Mouse (Mus musculus) thymus, postnatal 4 days (tissue): ENCODE data around the gene Borcs5.

Source experiments
- DNase-seq: peaks from one replicate; pipeline ENCODE4 v3.0.0; 2021

Gene Borcs5

DNA sequence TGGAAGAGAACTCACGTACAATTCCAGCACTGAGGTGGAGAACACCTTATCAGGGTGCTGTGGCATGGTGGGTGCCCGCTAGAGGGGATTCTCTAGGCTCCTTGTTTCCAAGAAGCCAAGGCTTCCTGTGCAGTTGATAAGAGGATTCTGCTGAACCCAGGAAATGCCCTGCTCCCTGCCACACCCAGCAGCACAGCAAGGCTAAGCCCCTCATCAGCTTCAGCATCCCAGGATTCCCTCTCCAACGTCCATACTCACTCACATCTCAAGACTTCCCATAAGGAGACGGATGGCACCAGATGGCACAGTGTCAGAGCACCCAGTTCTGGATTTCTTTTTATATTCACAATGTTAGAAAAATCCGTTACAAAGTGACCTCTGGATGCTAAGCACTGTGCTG lies 79.8 kb downstream of the Borcs5 start:
- DNase-seq = no peak

GRCm38 (mm10) chr6:134720150-134720549 lies 80.8 kb downstream of the Borcs5 start:
- DNase-seq = no peak

DNA sequence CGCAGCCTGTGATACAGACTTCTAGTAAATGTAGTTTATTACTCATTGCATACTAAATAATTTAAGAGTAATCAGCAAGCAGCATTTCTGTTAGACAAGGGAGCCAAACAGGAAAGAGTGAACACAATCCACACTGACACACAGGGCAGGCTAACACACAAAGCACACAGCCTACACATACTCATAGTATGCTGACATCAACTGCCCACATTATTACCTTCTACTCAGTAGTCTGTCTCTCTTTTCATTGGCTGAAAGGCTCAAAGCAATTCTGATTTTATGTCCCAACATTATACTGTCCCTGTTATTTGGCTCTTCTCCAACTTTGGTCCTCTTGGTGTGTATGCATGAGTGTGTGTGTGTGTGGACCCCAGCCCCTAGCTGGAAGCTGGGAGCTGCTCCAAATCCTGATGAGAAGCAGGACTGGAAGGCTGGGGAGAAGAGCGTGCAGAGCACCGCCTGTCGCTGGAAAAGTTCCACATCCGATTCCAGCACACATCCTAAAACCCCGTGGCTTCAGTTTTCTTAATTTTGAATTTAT lies 82.5 kb downstream of the Borcs5 start:
- DNase-seq = no peak

DNA sequence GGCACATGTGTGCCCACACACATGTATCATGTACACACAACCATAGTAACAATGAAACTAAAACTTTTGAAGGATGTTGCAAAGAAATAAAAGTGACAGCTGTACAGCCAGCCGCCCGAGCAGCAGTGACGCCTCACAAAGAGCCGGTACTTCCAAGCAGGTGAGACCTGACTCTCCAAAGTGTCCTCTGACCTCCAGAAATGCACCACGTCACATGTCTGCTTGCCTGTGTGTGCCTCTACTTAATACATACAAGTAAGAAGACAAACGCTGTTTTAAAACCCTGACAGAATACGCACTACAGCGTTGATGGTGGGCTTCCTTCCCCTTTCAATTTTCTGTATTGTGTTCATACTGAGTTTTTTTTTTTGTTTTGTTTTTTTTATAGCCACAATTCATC lies 83.6 kb downstream of the Borcs5 start:
- no peak for DNase-seq

GRCm38 (mm10) chr6:134723326-134723725 lies 84.0 kb downstream of the Borcs5 start:
- no peak for DNase-seq

DNA sequence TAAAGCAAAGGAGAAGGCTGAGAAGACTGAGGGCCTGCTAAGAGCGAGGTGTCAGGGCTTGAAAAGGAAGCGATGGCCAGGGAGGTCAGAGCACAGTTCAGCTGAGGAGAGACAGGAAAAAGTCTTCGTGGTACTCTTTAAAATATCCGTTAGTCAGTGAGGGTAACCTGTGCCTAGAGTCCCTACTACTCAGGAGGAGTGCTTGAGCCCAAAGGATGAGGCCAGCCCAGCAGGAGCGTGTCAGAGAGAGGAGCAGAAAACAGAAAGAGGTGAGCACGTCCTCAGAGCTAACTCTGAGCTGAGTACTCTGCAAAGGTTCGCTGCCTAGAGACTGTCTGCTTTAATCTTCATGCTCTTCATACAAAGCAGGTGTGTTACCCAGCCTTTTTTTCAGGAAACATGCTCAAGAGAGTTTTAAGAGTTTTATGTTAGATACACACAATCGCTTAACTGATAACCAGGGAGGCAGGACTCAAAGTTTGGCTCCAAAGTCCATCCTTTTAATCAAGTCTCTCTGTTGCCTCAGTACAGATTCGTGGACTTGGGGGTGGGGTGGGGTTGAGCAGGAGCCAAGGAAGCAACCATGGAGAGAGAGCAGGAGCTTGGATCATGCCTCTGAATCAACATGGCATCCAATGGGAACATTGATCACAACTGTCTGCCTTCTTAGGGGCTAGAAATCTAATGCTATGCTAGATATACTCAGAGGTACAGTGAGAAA lies 84.7 kb downstream of the Borcs5 start:
- no peak for DNase-seq

- no peak for DNase-seq
Observed at GRCm38 (mm10) chr6:134725406-134725805, 86.1 kb downstream of the Borcs5 start.

DNA sequence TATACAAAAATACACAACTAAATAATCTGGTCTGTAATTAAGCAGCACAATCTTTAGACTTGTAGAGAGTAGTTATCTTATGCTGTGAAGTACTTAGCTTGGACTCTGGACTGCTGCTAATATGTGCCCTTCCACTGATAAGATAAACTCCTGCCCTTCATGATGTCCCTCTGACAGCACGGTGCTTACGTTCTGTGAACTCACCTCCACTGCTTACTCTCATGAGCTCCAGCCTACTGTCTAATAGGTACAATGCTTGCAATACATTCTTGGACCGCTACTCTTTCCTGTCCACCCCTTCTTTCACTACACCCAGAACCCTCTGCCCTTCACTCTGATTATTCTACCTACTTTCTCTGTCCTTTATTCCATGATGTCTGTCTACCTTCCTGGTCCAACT lies 91.7 kb downstream of the Borcs5 start:
- DNase-seq = no peak

- DNase-seq = no peak
Observed at GRCm38 (mm10) chr6:134732813-134733212, 93.5 kb downstream of the Borcs5 start.

GRCm38 (mm10) chr6:134733800-134734221 lies 94.5 kb downstream of the Borcs5 start:
- no peak for DNase-seq

DNA sequence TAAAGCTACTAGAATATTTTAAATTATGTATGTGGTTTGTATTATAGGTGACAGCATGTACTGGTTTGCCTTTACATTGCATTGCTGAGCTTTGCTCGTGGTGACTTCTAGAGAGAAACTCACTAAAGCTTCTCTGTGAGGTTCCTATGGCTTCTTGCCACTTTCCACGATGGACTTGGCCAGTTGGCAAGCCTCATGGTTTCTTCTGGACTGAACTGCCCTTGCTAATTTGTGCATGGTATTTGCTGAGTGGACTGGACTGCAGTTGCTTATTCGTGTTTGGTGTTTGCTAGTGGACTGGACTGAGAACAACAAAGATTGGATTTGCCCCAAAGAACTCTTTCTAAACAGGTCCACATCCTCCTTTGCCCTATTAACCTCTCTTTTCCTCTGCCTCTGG lies 97.5 kb downstream of the Borcs5 start:
- DNase-seq = no peak

DNA sequence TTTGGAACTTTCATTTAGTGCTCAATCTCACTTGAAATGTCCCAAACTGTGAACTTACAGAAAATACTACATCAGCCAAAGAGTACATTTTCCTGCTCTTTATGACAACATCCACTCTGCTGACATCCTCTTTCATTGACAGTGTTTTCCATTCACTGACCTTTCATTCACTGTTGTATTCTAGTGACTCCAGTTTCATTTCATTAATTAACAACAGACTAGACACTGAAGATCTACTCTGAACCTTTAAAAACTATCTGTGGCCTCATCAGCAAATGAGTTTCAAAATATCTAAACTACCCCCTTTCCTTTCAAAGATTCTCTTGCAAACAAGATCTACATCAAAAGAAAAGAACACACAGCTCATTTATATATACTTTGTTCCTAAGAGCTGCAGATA lies 104.3 kb downstream of the Borcs5 start:
- DNase-seq = no peak

GRCm38 (mm10) chr6:134745876-134746275 lies 106.6 kb downstream of the Borcs5 start:
- DNase-seq = no peak

DNA sequence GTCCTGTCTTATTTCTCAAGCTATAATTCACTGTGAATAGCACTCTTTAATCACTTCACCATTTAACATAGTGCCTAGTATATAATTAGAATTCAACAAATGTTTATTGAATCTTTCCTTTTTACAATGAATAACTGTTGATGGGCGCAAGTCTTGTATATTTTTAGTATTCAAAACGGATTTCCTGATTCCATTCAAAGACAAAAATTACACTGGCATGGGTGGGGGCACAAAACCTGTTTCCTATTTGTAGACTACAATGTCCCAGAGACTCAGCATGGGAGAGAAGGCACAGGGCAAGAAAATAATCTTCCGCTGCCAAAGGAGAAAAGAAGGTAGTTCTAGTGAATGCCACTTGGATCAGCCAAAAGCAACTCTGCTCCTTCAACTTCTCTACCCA lies 108.8 kb downstream of the Borcs5 start:
- DNase-seq = no peak

DNA sequence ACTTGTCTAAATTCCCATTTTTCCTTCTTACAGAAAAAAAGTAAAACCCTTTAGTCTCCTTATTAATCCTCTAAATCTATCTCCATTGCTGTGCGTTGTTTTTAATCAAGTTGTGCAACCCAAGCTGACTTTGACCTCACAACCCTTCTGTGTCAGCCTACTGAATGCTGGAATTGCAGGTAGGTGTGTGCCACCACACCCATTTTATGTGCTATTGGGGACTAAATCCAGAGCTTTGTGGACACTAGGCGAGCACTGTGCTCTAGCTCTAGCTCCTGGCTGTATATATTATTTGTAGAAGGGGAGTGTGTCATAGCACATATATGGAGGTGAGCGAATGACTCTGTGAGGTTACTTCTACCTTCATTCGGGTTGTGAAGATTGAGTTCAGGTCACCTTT lies 111.8 kb downstream of the Borcs5 start:
- DNase-seq = no peak

GRCm38 (mm10) chr6:134751883-134752647 lies 112.8 kb downstream of the Borcs5 start:
- DNase-seq = no peak

GRCm38 (mm10) chr6:134753412-134753811 lies 114.1 kb downstream of the Borcs5 start:
- DNase-seq = no peak

- no peak for DNase-seq
Observed at GRCm38 (mm10) chr6:134753858-134754257, 114.5 kb downstream of the Borcs5 start.

GRCm38 (mm10) chr6:134756058-134756457 lies 116.7 kb downstream of the Borcs5 start:
- no peak for DNase-seq
